Comparison of ENCODE assay signal across 11 mouse cellular contexts in genomic region chr10:18445603-18446358, GRCm38 (mm10).
DNase-seq lines count a peak whose midpoint lies in the region; ATAC-seq and TF ChIP-seq lines count a peak whose summit lies in the region.
"Had no signal": no experiment of that assay in that cellular context is flagged by ENCODE, and none has a peak within 500 bp of the region (broad histone marks: within the 10 kb centered on the region; RNA-seq: fewer than 3 reads in every experiment).

No protein-coding gene starts in this region.

- H3K4me1 ChIP-seq in midbrain, embryonic 10.5 days, result peaks cover 44% of the 10 kb centered on the region
- H3K4me1 ChIP-seq in midbrain, postnatal 0 days (ENCODE audit: insufficient read depth, low read length), result peaks cover 3% of the 10 kb centered on the region; the same call in 1 of the 2 replicates
- peaks cover 22% of the 10 kb centered on the region for H3K4me1 ChIP-seq in hindbrain, embryonic 13.5 days (replicated peaks)
- peaks cover 12% of the 10 kb centered on the region for H3K4me1 ChIP-seq in stomach, embryonic 16.5 days (ENCODE audit: control insufficient read depth, insufficient read depth, low read length)

- H3K4me2 ChIP-seq in midbrain, postnatal 0 days (ENCODE audit: low read depth, low read length, poor library complexity, severe bottlenecking), result no peak overlapping the region
- no peak overlapping the region for H3K4me2 ChIP-seq in hindbrain, embryonic 13.5 days
- no peak overlapping the region for H3K4me2 ChIP-seq in stomach, embryonic 16.5 days (ENCODE audit: low read depth, low read length)
- H3K4me2 ChIP-seq: liver, embryonic 15.5 days had no signal

- H3K27me3 ChIP-seq in midbrain, embryonic 10.5 days (ENCODE audit: low read depth, poor library complexity, severe bottlenecking), result peaks cover 17% of the 10 kb centered on the region; the same call in 1 of the 2 replicates
- no peaks in the 10 kb centered on the region for H3K27me3 ChIP-seq in midbrain, postnatal 0 days (ENCODE audit: insufficient read depth, low read length)
- no peaks in the 10 kb centered on the region for H3K27me3 ChIP-seq in hindbrain, embryonic 13.5 days
- no peaks in the 10 kb centered on the region for H3K27me3 ChIP-seq in stomach, embryonic 16.5 days (ENCODE audit: control insufficient read depth, insufficient read depth, low read length)
- H3K27me3 ChIP-seq: liver, embryonic 15.5 days had no signal

- peak overlapping the region; percentile 68 for H3K27ac ChIP-seq in midbrain, embryonic 10.5 days (replicated peaks)
- H3K27ac ChIP-seq in midbrain, postnatal 0 days (ENCODE audit: low read depth, low read length), result no peak overlapping the region
- H3K27ac ChIP-seq in hindbrain, embryonic 13.5 days, result peak overlapping the region; percentile 44; the same call in 1 of the 2 replicates
- H3K27ac ChIP-seq in stomach, embryonic 16.5 days (ENCODE audit: low read length), result peak overlapping the region; percentile 10; the same call in 1 of the 2 replicates
- H3K27ac ChIP-seq: liver, embryonic 15.5 days had no signal

- no peak for TF ChIP-seq CTCF in midbrain, postnatal 0 days (IDR thresholded peaks at IDR 0.05)

- ATAC-seq in midbrain, postnatal 0 days (ENCODE audit: low FRiP score), result no peak
- ATAC-seq in hindbrain, embryonic 13.5 days (ENCODE audit: low FRiP score), result peak; percentile 45; the same call in 1 of the 2 replicates
- no peak for ATAC-seq in stomach, embryonic 16.5 days (ENCODE audit: insufficient read depth, low FRiP score)

- H3K9me3 ChIP-seq in midbrain, embryonic 10.5 days (replicated peaks), result no peaks in the 10 kb centered on the region
- H3K9me3 ChIP-seq in midbrain, postnatal 0 days (ENCODE audit: low read length), result no peaks in the 10 kb centered on the region
- H3K9me3 ChIP-seq in hindbrain, embryonic 13.5 days, result no peaks in the 10 kb centered on the region
- H3K9me3 ChIP-seq in stomach, embryonic 16.5 days (replicated peaks; ENCODE audit: control insufficient read depth, low read length), result no peaks in the 10 kb centered on the region
- H3K9me3 ChIP-seq: liver, embryonic 15.5 days had no signal

- peak overlapping the region; percentile 32 for H3K4me3 ChIP-seq in midbrain, embryonic 10.5 days
- H3K4me3 ChIP-seq in midbrain, postnatal 0 days (ENCODE audit: low read depth, low read length), result no peak overlapping the region
- H3K4me3 ChIP-seq in hindbrain, embryonic 13.5 days, result no peak overlapping the region
- H3K4me3 ChIP-seq in stomach, embryonic 16.5 days (replicated peaks; ENCODE audit: low read length), result no peak overlapping the region
- H3K4me3 ChIP-seq: liver, embryonic 15.5 days had no signal

- 20% methylated on average over 6 of the region's 6 CpGs for WGBS in midbrain, embryonic 10.5 days
- whole genome bisulfite sequencing in midbrain, postnatal 0 days, result 18% methylated on average over 6 of the region's 6 CpGs
- WGBS in hindbrain, embryonic 13.5 days, result 29% methylated on average over 6 of the region's 6 CpGs
- WGBS in stomach, embryonic 16.5 days, result 50% methylated on average over 6 of the region's 6 CpGs

- H3K36me3 ChIP-seq in midbrain, embryonic 10.5 days, result no peaks in the 10 kb centered on the region
- H3K36me3 ChIP-seq in midbrain, postnatal 0 days (ENCODE audit: insufficient read depth, low read length), result no peaks in the 10 kb centered on the region
- no peaks in the 10 kb centered on the region for H3K36me3 ChIP-seq in hindbrain, embryonic 13.5 days
- H3K36me3 ChIP-seq in stomach, embryonic 16.5 days (ENCODE audit: control insufficient read depth, insufficient read depth, low read length), result no peaks in the 10 kb centered on the region
- H3K36me3 ChIP-seq: liver, embryonic 15.5 days had no signal

- H3K9ac ChIP-seq in midbrain, postnatal 0 days (replicated peaks; ENCODE audit: low read length, poor library complexity, severe bottlenecking), result no peak overlapping the region
- H3K9ac ChIP-seq in hindbrain, embryonic 13.5 days, result no peak overlapping the region
- no peak overlapping the region for H3K9ac ChIP-seq in stomach, embryonic 16.5 days (ENCODE audit: low read length)
- H3K9ac ChIP-seq: liver, embryonic 15.5 days had no signal

- intact Hi-C loops in heart, postnatal 10 days (cut with DNase I), result no loop called here

- peak; percentile 56 for DNase-seq in heart, adult 11 months
- DNase-seq in heart, postnatal 10 days, result no peak
- peak; percentile 38 for DNase-seq in midbrain, embryonic 10.5 days (ENCODE audit: low spot score)
- no peak for DNase-seq in midbrain, postnatal 0 days (ENCODE audit: low spot score)
- no peak for DNase-seq in cerebellum, postnatal 25 days
- no peak for DNase-seq in adrenal gland, postnatal 25 days
- DNase-seq: kidney, adult 9 months; right cerebral cortex, postnatal 25 days had no signal

Comparison
In these comparisons a context has a peak if more than half of its experiments do, and no peak if none do; other contexts are left out.
1. DNase-seq: peak in heart, adult 11 months (single experiment) and midbrain, embryonic 10.5 days (single experiment); none in heart, postnatal 10 days (0 of 2), midbrain, postnatal 0 days (single experiment), cerebellum, postnatal 25 days (0 of 2) and adrenal gland, postnatal 25 days (single experiment).